Mouse (Mus musculus): ENCODE measurements around the gene Fktn.

DNA sequence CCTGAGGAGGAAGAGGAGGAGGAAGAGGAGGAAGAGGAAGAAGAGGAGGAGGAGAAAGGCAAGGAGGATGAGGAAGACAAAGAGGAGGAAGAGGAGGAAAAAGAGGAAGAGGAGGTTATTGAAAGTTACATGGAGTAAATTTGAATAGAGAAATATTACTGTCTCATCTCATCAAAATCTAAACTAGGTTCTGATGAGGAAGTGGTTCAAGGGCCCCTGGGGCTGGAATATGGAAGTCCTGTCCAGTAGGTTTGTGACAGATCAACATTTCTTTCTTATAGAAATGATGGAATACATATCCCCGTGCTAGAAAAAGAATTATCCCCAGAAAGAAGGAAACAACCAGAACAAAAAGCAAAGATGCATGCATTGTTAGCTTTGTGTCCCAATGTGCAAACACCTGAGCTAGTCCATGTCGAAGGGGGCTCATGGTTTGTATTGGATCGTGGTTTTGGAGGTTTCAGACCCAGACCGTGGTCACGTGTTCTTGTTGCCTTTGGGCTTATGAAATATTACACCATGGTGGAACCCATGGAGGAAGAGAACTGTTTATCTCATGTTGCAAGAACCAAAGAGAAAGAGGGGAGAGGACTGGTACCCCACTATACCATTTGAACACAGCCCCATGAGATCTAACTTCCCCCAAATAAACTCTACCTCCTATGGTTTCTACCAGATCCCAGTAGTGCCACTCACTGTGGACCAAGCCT lies 80.6 kb downstream of the Fktn start:
- TF ChIP-seq POLR2A (IDR thresholded peaks at IDR 0.05; ENCODE audit: extremely low read depth, insufficient read depth, low read length), result no peak
- no peak for TF ChIP-seq CTCF (IDR thresholded peaks at IDR 0.05; ENCODE audit: low read depth, low read length)

All from liver, adult 2 months (tissue).